Mouse (Mus musculus): Measurements from ENCODE around the gene Cdh7.

DNA sequence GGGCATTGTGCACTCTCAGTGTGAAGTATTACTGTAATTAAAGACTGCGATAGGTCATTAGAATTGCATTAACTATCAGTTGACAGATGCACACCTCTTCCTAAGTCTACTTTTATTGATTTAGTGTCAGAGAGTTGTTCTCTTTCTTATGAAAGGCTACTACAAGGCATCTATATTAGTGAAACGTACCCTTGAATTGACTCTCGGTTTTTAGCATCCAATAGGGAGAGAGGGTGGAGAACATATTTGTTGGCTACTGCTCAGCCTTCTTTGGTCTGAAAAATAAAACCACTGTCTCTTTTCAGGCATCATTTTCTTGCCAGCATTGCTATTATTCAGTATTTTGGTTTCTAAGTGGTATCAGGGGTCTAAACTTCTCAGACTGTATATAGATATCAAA is 2.5 kb downstream of the Cdh7 start:
- TF ChIP-seq GATA1 (IDR thresholded peaks at IDR 0.05; ENCODE audit: low read length) (no peak), TAL1 (IDR thresholded peaks at IDR 0.05; ENCODE audit: low read length) (no peak)

Measured in erythroblast, embryonic 14.5 days (primary cell).